Mouse (Mus musculus): ENCODE data around the gene Ddx11.
"Not testable (repeated sequence)": the region's sequence is repeated elsewhere in the genome, so short reads cannot be mapped to it uniquely, and the experiment has no call there.

DNA sequence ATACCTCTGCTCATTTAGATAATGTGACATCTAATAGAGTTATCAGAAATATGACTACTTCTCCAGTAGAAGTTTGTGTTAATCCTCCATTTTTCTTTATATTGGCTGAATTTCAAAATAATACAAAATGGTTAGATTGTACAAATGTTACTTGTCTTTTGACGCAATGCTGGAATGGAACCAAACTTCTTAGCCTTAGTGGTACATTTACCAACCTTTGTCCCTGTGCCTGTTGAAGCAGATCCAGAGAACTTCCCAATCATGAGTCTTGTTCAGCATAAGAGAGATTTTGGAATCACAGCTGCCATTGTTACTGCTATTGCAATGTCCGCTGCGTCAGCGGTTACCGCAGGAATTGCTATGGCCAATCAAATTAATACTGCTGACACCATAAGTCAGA lies 43.8 kb downstream of the Ddx11 start:
- TF ChIP-seq POLR2A (IDR thresholded peaks at IDR 0.05; ENCODE audit: control insufficient read depth, low read depth, low read length); CTCF (IDR thresholded peaks at IDR 0.05; ENCODE audit: control insufficient read depth, insufficient read depth, insufficient replicate concordance, low read depth, low read length): not testable (repeated sequence)
